Mouse (Mus musculus) forebrain, embryonic 15.5 days (tissue): ENCODE measurements around the gene Heg1. TPM values are rescaled to one million over a fixed set of nuclear protein-coding genes. Genes with fewer than 3 reads are reported as not detected.

ENCODE experiments used
- polyA plus RNA-seq: library from polyadenylated mRNA; unstranded; fragments of >200 nt; fragmentation: Nextera tagmentation; extraction: Ambion mirVana; gene quantifications from 2 replicates; pipeline ENCODE4 v1.2.1, GENCODE M21; 2015

The Heg1 gene
- polyA plus RNA-seq, 1 experiment from 2014 or later, result 20.3 TPM

Other genes starting within 250 kb of the Heg1 start
- gene Slc12a8, start 167.0 kb upstream of the Heg1 start, polyA plus RNA-seq, result 0.83 and 0.92 TPM in 2 replicates
- gene Muc13, start 109.7 kb downstream of the Heg1 start, polyA plus RNA-seq, result not detected in 2 replicates
- 10.6 and 13.3 TPM in 2 replicates for gene Itgb5, start 145.3 kb downstream of the Heg1 start, polyA plus RNA-seq